Mouse (Mus musculus) neural tube, embryonic 11.5 days (tissue): ENCODE measurements at regions not wholly inside any gene's neighbourhood (a gene's known extent, or its start where the extent isn't known, plus 50 kb on each side); places are given as distances from the start of the nearest gene placed in this dataset.

Source experiments
- ATAC-seq: fragments of 200-750 bp; cut with Nextera tagmentation; 2 replicates; pipeline ENCODE4 v1.8.0; 2017; ENCODE audit warnings: moderate number of reproducible peaks, mild to moderate bottlenecking, moderate TSS enrichment, moderate library complexity; ENCODE audit not compliant: insufficient read depth, low FRiP score, low TSS enrichment
- DNase-seq: peaks from one replicate; pipeline ENCODE4 v3.0.0-alpha.2; 2015; ENCODE audit warnings: low spot score
- H3K27ac ChIP-seq: fragments of 300-500 bp; sonication (generic); 2 replicates; pipeline ENCODE4 v1.5.1; 2014; ENCODE audit warnings: low read depth, mild to moderate bottlenecking, low read length
- H3K27me3 ChIP-seq: fragments of 300-500 bp; sonication (generic); 2 replicates; pipeline ENCODE4 v1.6.1; 2014; ENCODE audit warnings: mild to moderate bottlenecking, low read length, mixed read lengths; ENCODE audit not compliant: control insufficient read depth, insufficient read depth
- H3K36me3 ChIP-seq: fragments of 300-500 bp; sonication (generic); 2 replicates; pipeline ENCODE4 v1.6.1; 2014; ENCODE audit warnings: mild to moderate bottlenecking, low read length, moderate library complexity, mixed read lengths; ENCODE audit not compliant: control insufficient read depth, insufficient read depth
- H3K4me1 ChIP-seq: fragments of 300-500 bp; sonication (generic); 2 replicates; pipeline ENCODE4 v1.6.1; 2014; ENCODE audit warnings: low read length, mixed read lengths; ENCODE audit not compliant: control insufficient read depth, insufficient read depth
- H3K4me2 ChIP-seq: fragments of 300-500 bp; sonication (generic); 2 replicates; pipeline ENCODE4 v1.6.1; 2014; ENCODE audit warnings: low read depth, mild to moderate bottlenecking, moderate library complexity
- H3K4me3 ChIP-seq: fragments of 300-500 bp; sonication (generic); 2 replicates; pipeline ENCODE4 v1.5.1; 2014; ENCODE audit warnings: low read depth, low read length
- H3K9ac ChIP-seq: fragments of 300-500 bp; sonication (generic); 2 replicates; pipeline ENCODE4 v1.6.1; 2014; ENCODE audit warnings: mild to moderate bottlenecking, low read length
- H3K9me3 ChIP-seq: fragments of 300-500 bp; sonication (generic); 2 replicates; pipeline ENCODE4 v1.6.1; 2016; ENCODE audit warnings: low read length; ENCODE audit not compliant: control insufficient read depth
- WGBS: fragments of 180-500 bp; shearing (Covaris S2); extraction: QIAGEN DNeasy Blood & Tissue Kit; methylation state at CpG from one replicate; pipeline ENCODE4 v1.1.7; 2014; 5-methylcytosine and 5-hydroxymethylcytosine counted together

- no peaks in the 10 kb centered on the region for H3K36me3 ChIP-seq
- no peak overlapping the region for H3K9ac ChIP-seq
- no peak overlapping the region for H3K4me2 ChIP-seq
- H3K4me1 ChIP-seq: no peaks in the 10 kb centered on the region
- ATAC-seq (no peak), DNase-seq (no peak)
- WGBS: 80% methylated on average over 5 of the region's 5 CpGs
- no peaks in the 10 kb centered on the region for H3K9me3 ChIP-seq
- no peaks in the 10 kb centered on the region for H3K27me3 ChIP-seq
- H3K27ac ChIP-seq: no peak overlapping the region
- H3K4me3 ChIP-seq: no peak overlapping the region
Measured at GRCm38 (mm10) chr13:92964213-92964743, 119.7 kb downstream of the Mtx3 start.

DNA sequence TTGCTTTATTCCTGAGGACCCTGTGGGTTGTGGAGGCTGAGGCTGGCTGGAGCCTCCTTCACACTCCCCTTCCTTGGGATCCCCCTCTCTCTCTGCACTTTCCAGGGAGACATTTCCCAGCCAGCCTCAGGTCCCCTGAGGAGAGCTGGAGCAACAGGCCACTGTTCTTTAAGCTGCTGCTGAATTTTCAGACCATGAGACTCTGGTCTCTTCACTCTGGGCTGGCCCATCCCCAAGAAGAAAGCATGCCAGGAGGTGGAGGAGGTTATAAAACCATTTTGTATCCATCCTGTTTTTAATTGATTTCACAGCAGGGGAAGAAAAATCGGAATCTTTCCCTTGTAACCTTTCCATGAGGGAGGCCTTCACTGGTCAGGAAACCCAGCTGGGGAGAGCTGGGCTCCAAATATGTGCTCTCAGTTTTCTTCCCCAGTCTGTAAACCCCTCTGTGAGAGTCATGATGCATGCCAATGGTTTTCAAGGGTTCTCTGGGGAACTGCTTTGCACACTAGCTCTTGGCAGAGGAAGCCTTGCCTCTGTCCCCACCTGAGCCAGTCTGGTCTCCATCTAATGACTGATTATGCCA, 122.6 kb downstream of the Mtx3 start:
- ATAC-seq: no peak
- Histone ChIP-seq H3K36me3 (no peaks in the 10 kb centered on the region), H3K9me3 (no peaks in the 10 kb centered on the region), H3K4me1 (no peaks in the 10 kb centered on the region), H3K27me3 (no peaks in the 10 kb centered on the region), H3K27ac (no peak overlapping the region), H3K4me2 (no peak overlapping the region), H3K9ac (no peak overlapping the region), H3K4me3 (no peak overlapping the region)
- DNase-seq: no peak
- 48% methylated on average over 1 of the region's 1 CpGs for WGBS

DNA sequence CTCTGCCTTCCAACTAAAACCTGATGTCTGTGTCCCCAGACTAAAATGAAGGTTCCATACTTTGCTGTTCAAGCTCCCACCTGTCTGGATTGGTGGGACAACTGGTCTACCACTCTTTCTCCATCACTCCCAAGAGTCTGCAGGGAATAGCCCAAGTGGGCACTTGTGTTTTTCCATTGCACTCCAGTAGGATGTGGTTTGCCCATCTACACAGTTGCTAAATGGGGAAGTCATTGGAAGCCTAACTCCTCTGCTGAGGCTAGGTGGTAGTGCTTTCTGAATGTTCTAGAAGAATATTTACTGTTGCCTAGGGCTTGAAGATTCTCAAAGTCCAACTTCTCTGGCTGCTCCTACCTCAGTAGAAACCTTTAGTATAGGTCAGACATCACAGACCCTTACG, 125.0 kb downstream of the Mtx3 start:
- ATAC-seq (no peak), DNase-seq (no peak)
- Histone ChIP-seq H3K9ac (no peak overlapping the region), H3K4me2 (no peak overlapping the region), H3K27ac (no peak overlapping the region), H3K27me3 (no peaks in the 10 kb centered on the region), H3K36me3 (no peaks in the 10 kb centered on the region), H3K4me1 (no peaks in the 10 kb centered on the region), H3K4me3 (no peak overlapping the region), H3K9me3 (no peaks in the 10 kb centered on the region)
- 100% methylated on average over 1 of the region's 1 CpGs for WGBS

DNA sequence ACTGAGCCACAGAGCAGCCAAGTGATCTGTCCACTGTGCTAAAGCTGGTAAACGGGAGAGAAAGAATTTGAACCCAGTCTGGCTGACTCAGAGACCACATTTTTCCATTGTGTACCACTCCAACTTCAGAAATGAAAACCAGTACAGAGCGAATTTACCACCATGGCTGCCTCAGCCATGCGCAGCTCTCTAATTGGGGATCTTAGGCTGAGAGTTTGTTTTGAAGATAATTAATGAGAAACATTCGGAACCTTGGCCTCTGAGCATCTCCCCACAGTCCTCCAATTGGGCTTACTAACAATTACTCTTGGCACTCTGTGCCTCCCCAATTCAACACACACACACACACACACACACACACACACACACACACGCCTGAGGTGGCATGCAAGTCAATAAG, 128.3 kb downstream of the Mtx3 start:
- H3K27me3 ChIP-seq: no peaks in the 10 kb centered on the region
- no peak overlapping the region for H3K27ac ChIP-seq
- DNase-seq (no peak), ATAC-seq (no peak)
- H3K9ac ChIP-seq: no peak overlapping the region
- H3K9me3 ChIP-seq: no peaks in the 10 kb centered on the region
- no peak overlapping the region for H3K4me3 ChIP-seq
- H3K4me2 ChIP-seq: no peak overlapping the region
- no peaks in the 10 kb centered on the region for H3K36me3 ChIP-seq
- H3K4me1 ChIP-seq: no peaks in the 10 kb centered on the region
- WGBS: 86% methylated on average over 5 of the region's 5 CpGs

DNA sequence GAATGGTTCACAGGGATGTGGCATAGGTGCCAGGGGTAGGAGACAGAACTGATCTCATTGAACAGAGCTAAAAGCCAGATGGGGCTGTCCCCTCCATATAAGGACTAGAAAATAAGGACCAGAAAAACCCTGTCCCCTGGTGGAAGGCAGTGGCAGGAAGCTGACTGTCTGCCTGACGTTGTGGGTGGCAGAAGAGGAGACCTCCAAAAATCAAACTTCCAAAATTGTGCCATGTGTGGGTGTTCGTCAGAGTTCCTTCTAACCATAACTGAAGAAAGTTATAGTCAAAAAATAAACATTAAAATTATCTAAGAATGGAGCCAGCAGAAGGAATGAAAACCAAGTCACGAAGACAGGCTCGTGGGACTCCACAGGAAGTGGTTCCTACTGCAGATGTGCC, 129.2 kb downstream of the Mtx3 start:
- Histone ChIP-seq H3K27ac (no peak overlapping the region), H3K36me3 (no peaks in the 10 kb centered on the region), H3K27me3 (no peaks in the 10 kb centered on the region), H3K4me1 (no peaks in the 10 kb centered on the region), H3K4me2 (no peak overlapping the region), H3K9me3 (no peaks in the 10 kb centered on the region), H3K9ac (no peak overlapping the region), H3K4me3 (no peak overlapping the region)
- WGBS: 79% methylated on average over 4 of the region's 4 CpGs
- DNase-seq (no peak), ATAC-seq (no peak)

GRCm38 (mm10) chr13:92986719-92987553, 142.4 kb downstream of the Mtx3 start:
- Histone ChIP-seq H3K27ac (no peak overlapping the region), H3K4me2 (peak overlapping the region; percentile 25; the same call in 1 of the 2 replicates), H3K36me3 (no peaks in the 10 kb centered on the region), H3K4me3 (no peak overlapping the region), H3K9ac (no peak overlapping the region), H3K27me3 (no peaks in the 10 kb centered on the region), H3K9me3 (no peaks in the 10 kb centered on the region), H3K4me1 (no peaks in the 10 kb centered on the region)
- WGBS: 51% methylated on average over 17 of the region's 17 CpGs
- DNase-seq (peak; percentile 75), ATAC-seq (peak; percentile 27; the same call in 1 of the 2 replicates)

DNA sequence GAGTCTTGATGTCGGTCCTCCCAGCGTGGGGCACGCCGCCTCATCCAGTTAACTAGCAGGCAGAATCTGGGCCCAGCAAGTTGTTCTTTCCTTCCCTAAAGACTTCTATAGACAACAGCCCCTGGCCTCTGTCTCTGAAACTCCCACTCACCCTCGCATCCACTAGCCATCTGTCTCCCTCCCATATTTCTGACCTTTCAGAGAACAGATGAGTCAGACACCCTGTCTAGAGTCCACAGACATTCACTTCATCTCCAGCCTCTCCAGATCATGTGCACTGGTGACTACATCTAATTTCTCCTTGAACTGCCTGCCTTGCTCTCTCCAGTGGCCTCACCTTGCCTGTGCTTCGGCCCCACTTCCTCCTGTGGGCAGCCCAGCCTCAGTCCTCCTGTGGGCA, 143.1 kb downstream of the Mtx3 start:
- Histone ChIP-seq H3K4me2 (no peak overlapping the region), H3K36me3 (no peaks in the 10 kb centered on the region), H3K4me3 (no peak overlapping the region), H3K9me3 (no peaks in the 10 kb centered on the region), H3K4me1 (no peaks in the 10 kb centered on the region), H3K27me3 (no peaks in the 10 kb centered on the region), H3K27ac (no peak overlapping the region), H3K9ac (no peak overlapping the region)
- DNase-seq: no peak
- WGBS: 86% methylated on average over 6 of the region's 6 CpGs
- ATAC-seq: no peak

GRCm38 (mm10) chr13:92988600-92988999, 144.0 kb downstream of the Mtx3 start:
- Histone ChIP-seq H3K4me1 (no peaks in the 10 kb centered on the region), H3K36me3 (no peaks in the 10 kb centered on the region), H3K9me3 (no peaks in the 10 kb centered on the region), H3K4me2 (no peak overlapping the region), H3K27ac (no peak overlapping the region), H3K4me3 (no peak overlapping the region), H3K27me3 (no peaks in the 10 kb centered on the region), H3K9ac (no peak overlapping the region)
- ATAC-seq (no peak), DNase-seq (no peak)
- WGBS: 86% methylated on average over 9 of the region's 9 CpGs
